Mouse (Mus musculus) hindbrain, embryonic 11.5 days (tissue): ENCODE data around the gene Cd81. TPM values are rescaled to one million over a fixed set of nuclear protein-coding genes. Genes with fewer than 3 reads are reported as not detected.

Experiments
- ATAC-seq: fragments of 200-750 bp; cut with Nextera tagmentation; 2 replicates; pipeline ENCODE4 v1.8.0; 2017; ENCODE audit warnings: mild to moderate bottlenecking, moderate TSS enrichment, moderate library complexity; ENCODE audit not compliant: low FRiP score
- DNase-seq: peaks from one replicate; pipeline ENCODE4 v3.0.0-alpha.2; 2015; ENCODE audit warnings: low spot score
- H3K27ac ChIP-seq: fragments of 300-500 bp; sonication (generic); 2 replicates; pipeline ENCODE4 v1.5.1; 2014; ENCODE audit warnings: mild to moderate bottlenecking, low read depth, low read length
- H3K27me3 ChIP-seq: fragments of 300-500 bp; sonication (generic); 2 replicates; pipeline ENCODE4 v1.6.1; 2014; ENCODE audit warnings: mild to moderate bottlenecking, low read length, moderate library complexity, mixed read lengths; ENCODE audit not compliant: control insufficient read depth, insufficient read depth
- H3K36me3 ChIP-seq: fragments of 300-500 bp; sonication (generic); 2 replicates; pipeline ENCODE4 v1.6.1; 2014; ENCODE audit warnings: mild to moderate bottlenecking, low read length, moderate library complexity, mixed read lengths; ENCODE audit not compliant: control insufficient read depth, insufficient read depth
- H3K4me1 ChIP-seq: fragments of 300-500 bp; sonication (generic); replicated peaks from 2 replicates; pipeline ENCODE4 v1.6.1; 2014; ENCODE audit warnings: low read length, mixed read lengths; ENCODE audit not compliant: control insufficient read depth, insufficient read depth
- H3K4me2 ChIP-seq: fragments of 300-500 bp; sonication (generic); replicated peaks from 2 replicates; pipeline ENCODE4 v1.6.1; 2014; ENCODE audit warnings: mild to moderate bottlenecking, low read depth, low read length
- H3K4me3 ChIP-seq: fragments of 300-500 bp; sonication (generic); 2 replicates; pipeline ENCODE4 v1.5.1; 2014; ENCODE audit warnings: low read depth, low read length
- H3K9ac ChIP-seq: fragments of 300-500 bp; sonication (generic); 2 replicates; pipeline ENCODE4 v1.6.1; 2014; ENCODE audit warnings: low read depth, low read length
- H3K9me3 ChIP-seq: fragments of 300-500 bp; sonication (generic); 2 replicates; pipeline ENCODE4 v1.6.1; 2016; ENCODE audit warnings: low read length; ENCODE audit not compliant: control insufficient read depth
- WGBS: fragments of 180-500 bp; shearing (Covaris S2); extraction: QIAGEN DNeasy Blood & Tissue Kit; methylation state at CpG from one replicate; pipeline ENCODE4 v1.1.7; 2014; 5-methylcytosine and 5-hydroxymethylcytosine counted together
- polyA plus RNA-seq: library from polyadenylated mRNA; unstranded; fragments of >200 nt; fragmentation: Nextera tagmentation; extraction: Ambion mirVana; gene quantifications from 2 replicates; pipeline ENCODE4 v1.2.1, GENCODE M21; 2014

Gene Cd81
- polyA plus RNA-seq, 1 experiment from 2014 or later: 264 TPM

GRCm38 (mm10) chr7:143114773-143115172, 62.2 kb downstream of the Cd81 start:
- ATAC-seq (no peak), DNase-seq (no peak)
- no peak overlapping the region for H3K27ac ChIP-seq
- H3K4me3 ChIP-seq: no peak overlapping the region
- H3K9me3 ChIP-seq: no peaks in the 10 kb centered on the region
- no peaks in the 10 kb centered on the region for H3K36me3 ChIP-seq
- no peak overlapping the region for H3K9ac ChIP-seq
- H3K4me2 ChIP-seq: no peak overlapping the region
- no peaks in the 10 kb centered on the region for H3K27me3 ChIP-seq
- H3K4me1 ChIP-seq: no peaks in the 10 kb centered on the region

GRCm38 (mm10) chr7:143116521-143116920, 64.0 kb downstream of the Cd81 start:
- Histone ChIP-seq H3K9ac (no peak overlapping the region), H3K27me3 (no peaks in the 10 kb centered on the region), H3K4me1 (0 out of 2 replicates have a peak, but pooled peaks cover 3% of the 10 kb centered on the region), H3K4me2 (no peak overlapping the region), H3K9me3 (no peaks in the 10 kb centered on the region), H3K4me3 (no peak overlapping the region), H3K36me3 (no peaks in the 10 kb centered on the region), H3K27ac (no peak overlapping the region)
- 84% methylated on average over 5 of the region's 5 CpGs for WGBS
- ATAC-seq (no peak), DNase-seq (no peak)

Other genes starting within 250 kb of the Cd81 start
- gene Th, start 121.6 kb upstream of the Cd81 start, polyA plus RNA-seq: 13.4 and 13.9 TPM in 2 replicates
- 0.27 and 0.34 TPM in 2 replicates for gene Ascl2, start 83.5 kb upstream of the Cd81 start, polyA plus RNA-seq
- 5.8 and 8.3 TPM in 2 replicates for gene Tspan32, start 47.7 kb upstream of the Cd81 start, polyA plus RNA-seq
- 59.0 and 63.8 TPM in 2 replicates for gene Tssc4, start 16.5 kb downstream of the Cd81 start, polyA plus RNA-seq
- gene Trpm5, start 41.9 kb downstream of the Cd81 start, polyA plus RNA-seq: 0.27 and 0.88 TPM in 2 replicates
- gene Kcnq1, start 53.6 kb downstream of the Cd81 start, polyA plus RNA-seq: 1.7 and 2.5 TPM in 2 replicates